Mouse (Mus musculus) layer of hippocampus, postnatal 36 days (tissue): ENCODE results near the gene Ndufa8. TPM values are rescaled to one million over a fixed set of nuclear protein-coding genes. Genes with fewer than 3 reads are reported as not detected.

Source experiments
- DNase-seq, 2 experiments: peaks; one replicate each; pipeline ENCODE4 v3.0.0; 2022
- total RNA-seq, 2 experiments: library from RNA; stranded (reverse); gene quantifications; 2 replicates each; pipeline ENCODE4 v1.2.3; 2021

The Ndufa8 gene
- 100 to 1,000 TPM; 174 to 197 TPM for total RNA-seq

- peak; percentile 98 to 99 for DNase-seq
These were observed at the start of gene Ndufa8, which contains the start of gene Morn5 for GRCm38 (mm10) chr2:36048748-36049566. Ndufa8 (minus strand) TSS chr2:36049406. Morn5 (plus strand) TSS chr2:36049458.

GRCm38 (mm10) chr2:36098021-36098420, 48.8 kb upstream of the Ndufa8 start:
- DNase-seq, result no peak

GRCm38 (mm10) chr2:36097129-36097815, 48.1 kb upstream of the Ndufa8 start:
- DNase-seq, result no peak

DNA sequence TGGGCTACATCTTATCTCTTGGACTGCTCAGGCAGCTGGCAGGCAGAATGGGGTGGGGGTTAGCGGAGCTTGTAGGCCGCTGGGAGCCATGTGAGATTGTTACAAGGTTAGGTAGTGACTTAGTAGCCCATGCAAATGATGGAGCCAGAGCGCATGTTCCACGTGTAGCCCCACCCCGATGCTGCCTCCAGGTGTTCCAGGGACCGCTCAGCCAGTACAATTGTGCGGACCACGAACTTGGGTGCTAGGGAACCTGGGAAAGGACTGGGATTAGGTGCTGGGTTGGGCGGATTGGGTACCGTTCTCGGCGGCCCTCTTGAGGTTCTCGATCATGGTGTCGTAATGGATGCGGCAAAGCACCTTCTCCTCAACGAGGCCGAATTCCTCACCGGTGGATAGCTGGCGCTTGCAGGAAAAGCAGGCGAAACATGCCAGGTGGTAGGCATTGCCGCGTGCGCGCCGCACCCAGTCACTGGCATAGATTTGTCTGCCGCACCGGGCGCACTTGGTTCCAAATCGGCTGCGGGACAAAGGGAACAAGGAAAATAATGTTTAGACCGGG, 44.8 kb upstream of the Ndufa8 start:
- DNase-seq, result no peak

DNA sequence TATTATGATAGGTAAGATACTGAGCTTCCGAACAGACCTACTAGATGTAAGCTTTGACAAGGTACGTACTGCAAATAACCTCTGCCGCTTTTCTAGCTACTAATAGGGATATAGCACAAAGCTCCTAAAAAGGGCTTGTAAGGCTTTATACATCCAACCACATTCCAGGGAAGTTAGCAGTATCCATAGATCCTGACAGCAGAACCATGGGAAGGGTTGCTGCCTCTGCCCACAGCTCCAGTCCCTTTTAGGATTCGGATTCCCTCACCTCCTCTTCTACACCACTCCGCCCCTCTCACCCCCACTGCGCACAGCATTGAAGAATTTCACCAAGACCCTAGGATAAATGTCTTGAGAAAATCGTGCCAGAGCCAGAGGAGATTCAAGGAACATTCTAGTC, 44.1 kb upstream of the Ndufa8 start:
- no peak for DNase-seq

DNA sequence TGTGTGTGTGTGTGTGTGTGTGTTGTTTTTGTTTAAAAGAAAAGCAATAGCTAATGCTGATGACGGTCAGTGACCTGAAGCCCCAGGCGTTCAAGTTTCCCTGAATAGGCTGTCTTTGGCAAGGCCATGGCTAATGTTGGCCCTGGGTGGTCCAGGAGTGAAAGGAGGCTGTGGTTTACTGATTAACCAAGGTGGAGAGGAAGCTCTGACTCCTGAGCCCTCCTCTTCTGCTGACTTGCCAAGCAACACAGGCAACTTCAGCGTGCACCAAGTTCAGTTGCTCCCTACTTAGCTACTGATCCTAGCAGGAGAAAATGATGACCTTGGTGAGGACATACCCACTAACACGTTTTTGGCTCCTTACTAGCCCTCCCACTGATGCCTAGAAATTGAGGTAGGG, 43.5 kb upstream of the Ndufa8 start:
- no peak for DNase-seq

- no peak for DNase-seq
These were observed 41.9 kb upstream of the Ndufa8 start for GRCm38 (mm10) chr2:36090853-36091741.

- no peak for DNase-seq
These were observed 40.0 kb upstream of the Ndufa8 start for GRCm38 (mm10) chr2:36089190-36089589.

DNA sequence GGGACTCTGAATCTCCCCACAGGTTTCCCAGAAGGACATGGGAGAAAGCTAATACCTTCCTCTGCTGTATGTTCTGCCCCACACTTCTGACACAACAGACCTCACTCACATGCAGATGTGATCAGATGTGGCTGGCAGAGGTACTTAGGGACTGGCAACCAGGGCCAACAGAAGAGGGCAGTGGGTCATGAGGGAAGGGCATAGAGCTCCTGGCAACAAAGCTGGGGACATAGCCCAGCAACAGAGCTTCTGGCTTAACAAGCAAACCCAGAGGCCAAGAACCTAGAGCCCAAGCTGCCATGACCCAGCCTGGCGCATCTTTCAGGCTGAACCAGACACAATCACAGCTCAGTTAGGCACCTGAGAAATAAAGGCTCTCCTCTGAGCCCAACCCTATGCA, 35.8 kb upstream of the Ndufa8 start:
- no peak for DNase-seq

DNA sequence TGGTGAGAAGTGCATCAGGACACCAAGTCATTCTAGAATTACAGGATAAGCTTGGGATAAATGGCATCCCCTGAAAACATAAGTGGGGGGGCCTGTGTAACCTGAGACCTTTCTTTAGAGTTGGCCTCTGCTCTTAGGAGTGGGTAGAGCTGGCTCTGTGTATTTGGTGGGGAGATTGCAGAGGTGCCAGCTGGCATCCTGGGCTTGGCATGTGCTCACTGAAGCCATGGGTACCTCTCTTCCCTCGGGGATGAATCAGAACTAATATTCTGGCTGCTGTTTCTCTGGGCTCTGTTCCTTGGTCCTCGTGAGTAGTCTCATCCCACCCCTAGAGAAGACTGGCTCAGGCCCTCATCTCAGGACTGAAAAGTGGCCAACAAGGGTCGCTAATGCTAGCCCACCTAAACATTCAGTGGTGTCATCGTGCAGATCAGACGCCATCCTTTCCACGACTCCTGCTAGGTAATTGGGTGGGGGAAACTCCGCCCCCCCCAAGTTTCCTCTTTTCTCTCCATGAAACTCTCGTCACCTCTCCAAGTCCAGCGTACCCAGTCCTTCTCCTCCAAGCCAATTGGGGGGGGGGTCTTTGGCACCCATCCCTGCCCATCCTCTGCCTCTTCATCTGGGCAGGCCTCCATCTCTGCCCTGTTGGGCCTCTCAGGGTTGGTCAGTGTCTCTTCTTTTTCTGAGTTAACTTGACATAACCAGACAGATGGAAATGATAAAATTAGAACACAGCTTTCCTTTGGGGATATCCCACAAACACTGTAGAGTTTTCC, 33.8 kb upstream of the Ndufa8 start:
- DNase-seq, result no peak

DNA sequence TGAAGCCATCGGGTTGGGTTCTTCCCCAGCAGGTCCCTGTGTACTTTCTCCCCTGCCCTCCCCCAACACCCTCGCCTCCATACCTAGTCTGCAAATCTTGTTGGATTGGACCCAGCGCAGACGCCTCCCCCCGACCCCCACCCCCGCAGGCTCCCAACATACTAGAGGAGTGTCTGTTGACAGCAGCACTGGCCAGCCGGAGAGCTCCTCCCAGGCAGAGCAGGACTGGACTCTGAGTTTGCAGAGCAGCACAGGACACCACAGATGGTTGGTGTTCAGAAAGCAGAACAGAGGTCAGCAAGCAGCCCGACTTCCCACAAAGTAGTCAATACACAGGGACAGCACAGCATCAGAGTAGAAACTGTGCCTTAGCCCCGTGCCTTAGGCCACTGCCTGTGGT, 32.2 kb upstream of the Ndufa8 start:
- no peak for DNase-seq

- DNase-seq, result no peak
These were observed 28.1 kb upstream of the Ndufa8 start for GRCm38 (mm10) chr2:36077160-36077761.

DNA sequence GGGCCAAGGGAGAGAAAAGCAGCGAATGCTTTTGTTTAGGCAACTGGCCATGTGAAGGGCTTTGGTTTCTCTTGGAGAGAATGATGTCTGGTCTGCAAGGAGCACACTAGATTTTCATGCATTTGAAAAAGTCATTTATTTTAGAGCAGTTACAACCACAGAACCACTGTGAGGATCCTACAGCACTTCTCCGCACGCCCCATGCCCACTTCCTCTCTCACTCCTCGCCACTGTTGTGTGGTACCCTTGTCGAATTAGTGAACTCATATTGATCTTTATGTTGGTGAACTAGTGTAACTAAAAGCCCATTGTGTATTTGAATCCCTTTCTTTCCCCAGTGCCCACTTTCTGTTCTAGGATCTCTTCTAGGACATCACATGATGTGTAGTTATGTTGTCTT, 26.0 kb upstream of the Ndufa8 start:
- no peak for DNase-seq

DNA sequence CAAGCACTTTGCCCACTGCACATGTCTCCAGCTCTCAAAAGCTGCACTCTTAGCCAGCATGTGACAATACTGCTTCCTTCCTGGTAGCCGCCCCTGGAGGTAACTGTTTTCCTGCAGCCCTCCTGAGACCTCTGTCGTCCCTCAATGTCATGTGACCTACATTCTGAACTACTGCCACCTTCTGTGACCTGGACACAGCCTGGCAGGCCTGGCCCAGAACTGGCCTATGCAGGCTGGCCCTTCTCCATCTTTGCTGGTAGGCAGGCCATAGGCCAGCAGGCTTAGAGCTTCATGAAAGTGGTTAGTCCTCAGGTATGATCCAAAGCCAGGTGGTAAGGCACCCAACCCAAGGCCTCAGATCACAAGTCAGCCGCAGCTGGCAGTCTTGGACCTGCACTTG, 24.6 kb upstream of the Ndufa8 start:
- no peak for DNase-seq

DNA sequence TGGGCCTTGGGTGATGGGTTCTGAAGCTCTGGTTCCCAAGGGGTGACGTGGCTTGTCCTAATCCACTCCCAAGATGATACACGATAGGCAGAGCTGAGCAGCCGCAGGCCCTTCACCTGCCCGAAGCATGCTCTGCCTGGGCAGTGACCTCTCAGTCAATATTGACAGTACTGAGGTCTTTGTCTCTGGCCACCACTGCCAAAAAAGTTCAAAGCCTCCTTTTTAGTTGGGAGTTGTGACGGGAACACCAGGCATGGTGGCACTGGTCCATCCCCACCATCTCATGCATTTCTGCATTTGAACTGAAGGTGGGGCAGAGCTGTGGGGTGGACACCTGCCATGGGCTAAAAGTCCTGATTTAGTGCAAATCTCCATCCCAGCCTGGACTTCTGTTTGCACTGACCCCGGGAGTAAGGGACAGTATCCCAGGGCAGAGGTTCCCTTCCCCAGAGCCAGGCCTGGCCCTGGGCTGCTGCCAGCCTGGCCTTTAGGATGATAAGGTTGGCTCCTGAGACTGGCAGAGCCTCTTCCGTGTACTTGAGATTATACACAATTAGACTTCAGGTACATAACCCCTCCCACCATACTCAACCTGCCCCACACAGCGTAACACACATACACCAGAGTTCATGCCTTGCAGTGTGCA, 22.6 kb upstream of the Ndufa8 start:
- no peak for DNase-seq

DNA sequence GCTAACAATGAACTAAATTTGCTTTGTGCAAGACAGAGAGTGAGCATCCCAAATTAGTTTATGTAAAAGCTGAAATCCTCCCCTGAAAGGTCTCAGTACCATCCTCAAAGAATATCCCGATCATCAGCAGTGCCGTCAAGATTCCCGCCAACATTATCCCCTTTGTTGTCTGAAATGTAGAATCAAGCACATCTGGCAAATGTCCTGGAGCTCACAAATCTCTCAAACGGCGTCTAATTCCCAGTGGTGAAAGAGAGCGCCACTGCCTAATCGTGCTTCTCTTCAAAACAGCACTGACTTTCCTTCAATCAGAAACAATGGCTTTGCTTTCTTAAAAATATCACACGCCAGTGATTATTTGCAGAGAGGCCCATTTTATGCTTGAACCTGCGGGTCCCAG, 17.9 kb upstream of the Ndufa8 start:
- no peak for DNase-seq

DNA sequence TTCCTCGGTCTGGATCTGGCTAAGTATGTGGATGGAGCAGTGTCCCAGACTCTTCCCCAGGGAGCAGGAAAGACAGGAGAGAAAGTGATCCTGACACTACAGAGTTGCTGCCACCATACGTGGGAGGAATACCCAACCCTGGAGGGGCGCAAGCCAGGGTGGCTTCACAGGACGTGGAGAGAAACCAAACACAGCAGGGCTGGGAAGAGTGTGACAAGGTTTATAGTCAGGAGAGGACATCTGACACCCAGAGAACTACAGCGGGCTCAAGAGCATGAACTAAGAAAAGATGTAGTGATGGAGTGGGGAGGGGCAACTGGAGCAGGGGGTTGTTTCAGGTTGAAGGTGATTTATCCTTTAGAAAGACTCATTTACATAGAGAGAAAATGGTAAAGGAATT, 12.2 kb upstream of the Ndufa8 start:
- no peak for DNase-seq

DNA sequence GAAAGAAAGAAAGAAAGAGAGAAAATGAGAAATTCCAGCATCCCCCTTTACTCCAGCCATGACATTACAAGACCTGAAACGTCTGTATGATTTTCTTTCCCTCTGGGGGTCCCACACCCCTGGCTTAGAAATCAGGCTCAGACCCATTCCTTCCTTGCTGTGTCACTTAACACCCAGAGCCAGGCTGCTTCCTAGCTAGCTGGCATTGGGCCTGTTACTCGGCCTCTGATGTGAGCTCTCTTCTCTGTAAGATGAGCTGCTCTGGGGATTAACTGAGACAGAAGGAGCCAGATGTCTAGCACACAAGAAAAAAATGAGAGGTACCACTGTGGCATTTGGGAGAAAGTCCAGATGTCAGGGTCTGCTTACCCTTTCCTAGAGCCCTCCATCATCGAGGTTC, 7.0 kb upstream of the Ndufa8 start:
- no peak for DNase-seq

DNA sequence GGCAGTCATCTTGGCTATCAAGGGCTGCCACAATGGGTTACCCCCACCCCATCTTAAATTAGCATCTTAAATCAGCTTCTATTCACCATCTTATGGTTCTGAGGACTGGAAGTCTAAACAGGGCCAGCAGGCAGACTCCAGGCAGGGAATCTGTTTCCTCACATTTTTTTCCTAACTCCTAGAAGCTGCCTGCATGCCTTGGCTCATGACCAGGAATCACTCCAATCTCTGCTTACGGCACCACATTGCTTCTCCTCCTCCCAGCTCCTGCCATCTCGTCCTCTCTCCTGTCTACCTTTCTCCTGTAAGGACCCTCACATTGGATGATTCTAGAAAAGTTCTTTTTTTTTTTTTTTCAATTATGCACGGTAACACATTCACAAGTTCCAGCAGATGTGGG, 4.0 kb upstream of the Ndufa8 start:
- DNase-seq, result no peak

- no peak for DNase-seq
These were observed 355 bp upstream of the Ndufa8 start for GRCm38 (mm10) chr2:36049567-36049954.

DNA sequence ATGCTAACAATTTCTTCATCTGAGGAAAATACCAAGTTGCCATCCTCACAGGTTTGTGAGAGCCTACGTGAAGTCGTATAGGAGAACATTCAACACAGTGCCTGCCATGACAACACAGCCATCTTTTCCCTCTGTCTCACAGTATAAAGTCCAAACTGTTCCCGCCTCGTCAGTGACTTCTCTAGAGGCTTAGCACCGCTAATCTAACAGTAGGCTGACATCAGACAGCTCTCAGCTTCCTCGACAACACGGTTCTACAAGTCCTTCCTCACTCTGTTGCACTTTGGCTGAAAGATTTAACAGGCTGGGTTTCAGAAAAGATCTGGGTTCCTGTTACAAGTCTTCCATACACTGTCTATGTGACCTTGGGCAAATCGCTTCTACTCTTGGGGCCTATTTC, 1.0 kb downstream of the Ndufa8 start:
- DNase-seq, result no peak
